Mouse (Mus musculus) thymus, postnatal 0 days (tissue): ENCODE data around the gene Crlf1. TPM values are rescaled to one million over a fixed set of nuclear protein-coding genes. Genes with fewer than 3 reads are reported as not detected.
A peak's percentile ranks its signal among the peaks of the same experiment; 100 is the strongest.

ENCODE experiments used
- DNase-seq: peaks from one replicate; pipeline ENCODE4 v3.0.0-alpha.2; 2015; ENCODE audit warnings: low spot score
- polyA plus RNA-seq: library from polyadenylated mRNA; unstranded; fragments of >200 nt; fragmentation: Nextera tagmentation; extraction: Ambion mirVana; gene quantifications from 2 replicates; pipeline ENCODE4 v1.2.1, GENCODE M21; 2015

Gene Crlf1
- polyA plus RNA-seq, 1 experiment from 2014 or later, result 0.27 TPM

GRCm38 (mm10) chr8:70468733-70469132, 24.2 kb upstream of the Crlf1 start:
- no peak for DNase-seq

GRCm38 (mm10) chr8:70469295-70469916, 23.6 kb upstream of the Crlf1 start:
- no peak for DNase-seq

- DNase-seq, result no peak
Observed at GRCm38 (mm10) chr8:70469938-70470337, 23.0 kb upstream of the Crlf1 start.

DNA sequence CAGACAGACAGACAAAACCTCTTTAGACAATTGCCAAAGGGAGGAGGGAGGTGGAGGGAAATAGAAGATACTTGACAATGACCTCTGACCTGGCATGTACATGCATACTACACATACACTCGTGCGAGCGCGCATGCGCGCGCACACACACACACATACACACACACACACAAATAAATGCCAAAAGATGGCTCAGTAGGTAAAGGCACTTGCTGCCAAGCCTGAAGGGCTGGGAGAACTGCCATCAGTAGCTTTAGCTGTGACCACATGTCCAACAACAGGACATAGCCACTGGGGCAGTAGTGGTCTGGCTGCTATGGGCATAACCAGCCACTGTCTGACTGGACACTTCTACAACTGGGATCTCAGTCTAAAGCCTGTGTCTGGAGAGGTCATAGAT, 21.1 kb upstream of the Crlf1 start:
- DNase-seq, result no peak

GRCm38 (mm10) chr8:70476333-70477268, 16.4 kb upstream of the Crlf1 start, which contains the start of gene Klhl26:
Gene Klhl26, minus strand, starts transcription at chr8:70476968.
- peak; percentile 88 for DNase-seq

DNA sequence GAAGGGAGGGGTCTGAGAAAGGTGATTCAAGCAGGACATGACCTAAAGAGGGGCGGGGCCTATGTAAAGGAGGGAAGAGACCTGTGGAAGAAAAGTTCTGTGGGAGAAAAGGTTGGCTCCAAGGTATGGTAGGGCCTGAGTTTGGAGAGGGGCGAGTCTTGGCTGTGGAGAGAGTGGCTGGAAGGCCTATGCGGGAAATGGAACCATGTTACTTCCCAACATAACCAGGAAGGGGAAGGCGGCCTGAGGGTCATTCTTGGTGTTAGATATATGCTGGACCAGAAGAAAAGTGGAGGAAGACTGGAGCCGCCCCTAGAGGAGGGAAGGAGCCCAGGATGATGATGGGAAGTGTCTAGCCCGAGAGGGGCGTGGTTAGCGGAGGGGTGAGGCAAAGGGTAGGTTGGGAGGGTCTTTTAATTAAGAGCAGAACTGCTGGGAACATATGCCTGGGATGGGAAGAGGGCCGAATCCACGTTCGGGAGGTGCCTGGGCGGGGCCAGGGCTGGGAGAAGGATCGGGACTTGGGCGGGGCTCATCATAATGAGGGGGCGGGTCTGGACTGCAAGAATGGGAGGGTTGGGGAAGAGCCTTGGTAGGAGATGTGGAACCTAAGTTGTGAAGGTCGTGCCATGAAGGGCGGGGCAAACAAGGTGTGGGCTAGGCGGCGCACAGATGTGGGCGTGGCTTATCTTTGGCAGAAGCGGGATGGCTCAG, 15.5 kb upstream of the Crlf1 start:
- peak; percentile 19 for DNase-seq

DNA sequence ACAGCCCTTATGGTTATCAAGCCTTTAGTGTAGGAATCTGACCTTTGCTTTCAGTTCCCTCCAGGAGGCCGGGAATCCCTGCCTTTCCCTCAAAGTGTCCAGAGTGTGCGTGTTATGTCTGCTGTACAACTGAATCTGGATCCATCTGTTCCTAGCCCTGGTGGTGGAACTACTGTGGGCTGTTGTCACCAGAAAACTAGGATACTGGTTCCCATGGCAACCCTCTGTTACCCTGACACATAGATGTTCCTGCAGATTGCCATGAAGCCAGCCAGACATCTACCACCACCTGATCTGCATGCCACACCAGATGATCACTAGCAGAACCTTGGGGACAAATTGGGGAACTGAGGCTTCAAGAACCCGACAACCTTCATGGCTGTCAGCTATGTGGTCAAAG, 11.1 kb upstream of the Crlf1 start:
- DNase-seq, result no peak

GRCm38 (mm10) chr8:70482943-70483342, 10.0 kb upstream of the Crlf1 start:
- DNase-seq, result no peak

GRCm38 (mm10) chr8:70486191-70486681, 6.7 kb upstream of the Crlf1 start:
- DNase-seq, result no peak

DNA sequence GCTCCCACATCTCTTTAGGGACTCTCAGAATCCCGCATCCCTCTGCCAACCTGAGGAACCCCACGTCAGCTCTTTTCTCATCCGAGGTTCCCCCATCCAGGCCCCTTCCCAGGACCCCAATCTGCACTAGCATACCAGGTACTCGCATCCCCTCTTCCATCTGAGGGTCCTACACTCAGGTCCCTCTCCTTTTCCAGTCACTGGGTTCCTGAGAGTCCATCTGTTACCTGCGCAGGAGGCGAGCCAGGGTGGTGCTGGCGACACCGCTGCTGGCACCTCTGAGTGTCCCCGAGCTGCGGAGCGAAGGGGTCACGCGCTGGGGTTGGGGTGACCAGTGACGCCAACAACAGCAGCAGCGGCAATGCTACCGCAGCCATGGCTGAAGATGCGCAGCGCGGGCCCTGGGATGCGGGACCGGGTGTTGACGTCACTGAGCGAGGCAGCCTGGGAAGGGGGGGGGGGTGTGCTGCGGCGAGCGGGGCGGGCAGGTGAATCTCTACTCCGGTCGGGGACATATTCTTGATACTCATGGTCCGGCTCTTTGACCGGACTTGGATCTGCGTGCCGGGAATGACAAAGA, 5.9 kb upstream of the Crlf1 start, which contains the start of gene Tmem59l:
Tmem59l (minus strand) TSS at position 418 of the 580 bp plus-strand sequence.
- no peak for DNase-seq

- peak; percentile 35 for DNase-seq
Observed at GRCm38 (mm10) chr8:70487993-70488796, 4.8 kb upstream of the Crlf1 start.

- no peak for DNase-seq
Observed at GRCm38 (mm10) chr8:70488931-70489470, 4.0 kb upstream of the Crlf1 start.

GRCm38 (mm10) chr8:70489576-70489975, 3.4 kb upstream of the Crlf1 start:
- DNase-seq, result no peak

GRCm38 (mm10) chr8:70490061-70490879, 2.7 kb upstream of the Crlf1 start:
- DNase-seq, result no peak

DNA sequence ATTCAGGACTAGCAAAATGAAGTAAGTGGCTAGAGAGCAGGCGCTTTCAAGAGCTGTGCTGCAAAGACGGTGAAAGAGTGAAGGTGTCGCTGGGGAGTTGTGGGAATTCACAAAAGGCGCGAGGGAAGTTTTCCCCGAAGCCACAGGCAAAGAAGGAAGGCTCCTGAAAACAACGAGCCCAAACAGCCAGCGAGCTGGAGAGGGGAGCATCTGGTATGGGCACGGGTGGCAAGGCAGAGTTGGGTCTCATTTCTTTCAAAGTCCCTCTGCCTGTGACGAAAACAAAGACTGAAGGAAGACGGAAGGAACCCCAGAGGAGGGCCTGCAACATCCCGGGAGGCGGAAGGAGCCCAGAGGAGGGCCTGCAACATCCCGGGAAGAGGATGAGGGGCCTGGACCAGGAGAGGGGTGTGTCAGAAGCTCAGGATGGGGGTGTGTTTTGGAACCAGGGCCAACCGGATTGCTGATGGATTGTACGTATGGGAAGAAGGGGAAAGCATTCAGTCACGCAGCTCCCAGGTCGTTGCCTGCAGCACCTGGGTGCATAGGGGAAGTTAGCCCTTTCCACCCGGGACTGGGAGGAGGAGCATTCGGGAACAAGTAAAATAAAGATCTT, 2.0 kb upstream of the Crlf1 start:
- no peak for DNase-seq

DNA sequence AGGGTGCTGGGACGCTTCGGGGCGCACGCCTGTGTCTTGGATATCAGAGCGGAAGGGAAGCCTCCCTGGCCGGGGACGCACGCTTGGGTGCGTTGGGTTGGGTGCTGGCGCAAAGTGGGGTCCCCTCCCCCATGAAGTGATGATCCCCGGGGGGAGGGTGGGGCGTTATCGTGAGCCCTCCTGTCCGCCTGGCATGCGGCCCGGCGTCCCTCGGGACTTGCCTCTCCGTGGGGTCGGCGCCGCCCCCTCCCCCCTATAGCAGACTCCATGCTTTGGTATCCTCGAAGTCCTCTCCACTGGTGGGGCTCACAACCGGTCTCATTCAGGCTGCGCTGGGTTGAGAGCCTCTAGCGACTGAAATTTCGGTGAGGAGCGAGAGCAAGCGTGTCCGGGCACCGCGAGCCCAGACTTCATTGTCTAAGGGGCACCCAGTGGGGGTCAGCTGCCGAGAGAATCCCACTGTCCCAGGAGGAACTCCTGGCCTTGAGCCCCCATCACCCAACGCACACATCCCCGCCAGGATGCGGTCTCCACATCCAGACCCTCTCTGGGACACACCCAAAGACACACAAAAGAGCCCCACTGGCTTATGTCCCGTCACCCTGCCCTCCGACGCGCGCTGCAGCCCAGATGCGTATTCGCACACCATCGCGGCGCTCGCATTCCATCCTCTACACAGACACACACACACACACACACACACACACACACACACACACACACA, 896 bp downstream of the Crlf1 start:
- DNase-seq, result no peak

GRCm38 (mm10) chr8:70494416-70494945, 1.5 kb downstream of the Crlf1 start:
- no peak for DNase-seq
